Mouse (Mus musculus): ENCODE results near the gene Fcer1g. TPM values are rescaled to one million over a fixed set of nuclear protein-coding genes. Genes with fewer than 3 reads are reported as not detected.
A peak's percentile ranks its signal among the peaks of the same experiment; 100 is the strongest.

The Fcer1g gene
- total and polyA plus RNA-seq, 2 experiments from 2014 or later: 24.6 to 60.5 TPM

DNA sequence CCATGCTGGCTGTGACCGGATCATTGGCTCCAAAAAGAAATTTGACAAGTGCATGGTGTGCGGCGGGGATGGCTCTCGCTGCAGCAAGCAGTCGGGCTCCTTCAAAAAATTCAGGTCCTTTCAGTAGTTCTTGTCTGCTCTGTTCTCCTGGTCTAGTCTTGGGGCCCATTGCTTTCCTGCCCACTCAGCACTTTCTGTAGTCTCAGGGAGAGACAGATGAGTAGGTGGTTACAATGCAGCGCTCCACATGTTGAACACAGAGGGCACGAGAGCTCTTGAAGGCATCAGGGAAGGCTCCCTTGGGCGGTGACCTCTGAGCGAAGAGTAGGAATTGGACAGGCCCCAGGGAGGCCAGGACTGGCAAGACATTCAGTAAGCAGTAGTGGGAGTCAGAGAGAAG, 23.6 kb upstream of the Fcer1g start:
- no peak overlapping the region for H3K4me2 ChIP-seq (ENCODE audit: low read depth, low read length)
- no peaks in the 10 kb centered on the region for H3K27me3 ChIP-seq (ENCODE audit: control insufficient read depth, insufficient read depth, low read length)
- H3K4me3 ChIP-seq (ENCODE audit: low read depth, low read length): no peak overlapping the region
- peaks cover 5% of the 10 kb centered on the region for H3K36me3 ChIP-seq (replicated peaks; ENCODE audit: control insufficient read depth, insufficient read depth, low read length)
- TF ChIP-seq EP300 (IDR thresholded peaks at IDR 0.05; ENCODE audit: low read depth): no peak
- TF ChIP-seq CTCF (IDR thresholded peaks at IDR 0.05; ENCODE audit: low read depth): no peak
- no peak for ATAC-seq (ENCODE audit: insufficient read depth, low read depth)
- peaks cover 9% of the 10 kb centered on the region for H3K4me1 ChIP-seq (ENCODE audit: control insufficient read depth, insufficient read depth)
- WGBS: 79% methylated on average over 9 of the region's 9 CpGs
- H3K9ac ChIP-seq (replicated peaks; ENCODE audit: low read depth, low read length): no peak overlapping the region
- H3K9me3 ChIP-seq (replicated peaks; ENCODE audit: control insufficient read depth, low read length): no peaks in the 10 kb centered on the region
- DNase-seq (ENCODE audit: low spot score): no peak
- no peak overlapping the region for H3K27ac ChIP-seq (ENCODE audit: low read depth)

DNA sequence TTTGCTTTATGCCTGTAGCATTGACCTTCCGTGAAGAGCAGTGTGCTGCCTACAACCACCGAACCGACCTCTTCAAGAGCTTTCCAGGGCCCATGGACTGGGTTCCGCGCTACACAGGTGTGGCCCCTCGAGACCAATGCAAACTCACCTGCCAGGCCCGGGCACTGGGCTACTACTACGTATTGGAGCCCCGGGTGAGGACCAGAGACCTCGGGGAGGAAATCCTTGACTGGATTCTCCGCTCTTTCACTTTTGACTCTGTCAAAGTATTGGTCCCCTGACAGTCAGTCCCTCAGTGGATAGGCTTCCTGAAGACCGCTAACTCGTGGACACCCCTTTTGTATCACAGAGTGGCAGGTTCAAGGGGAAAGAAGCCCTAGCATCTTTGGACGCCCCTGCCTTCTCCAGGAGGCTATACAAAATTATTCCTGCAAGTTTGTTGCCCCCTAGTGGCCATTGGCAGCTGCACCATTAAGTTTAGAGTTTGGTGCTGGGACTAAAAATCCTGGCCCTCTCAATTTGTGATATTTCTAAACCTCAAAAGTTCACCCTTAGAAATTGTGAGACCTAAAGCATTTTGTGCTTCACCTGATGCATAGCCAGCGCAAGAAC, 22.9 kb upstream of the Fcer1g start:
- Histone ChIP-seq H3K9ac (replicated peaks; ENCODE audit: low read depth, low read length) (no peak overlapping the region), H3K9me3 (replicated peaks; ENCODE audit: control insufficient read depth, low read length) (no peaks in the 10 kb centered on the region), H3K36me3 (replicated peaks; ENCODE audit: control insufficient read depth, insufficient read depth, low read length) (peaks cover 5% of the 10 kb centered on the region), H3K4me3 (ENCODE audit: low read depth, low read length) (no peak overlapping the region), H3K4me2 (ENCODE audit: low read depth, low read length) (no peak overlapping the region), H3K4me1 (ENCODE audit: control insufficient read depth, insufficient read depth) (peaks cover 3% of the 10 kb centered on the region), H3K27ac (ENCODE audit: low read depth) (no peak overlapping the region; the same call in 1 of the 2 replicates), H3K27me3 (ENCODE audit: control insufficient read depth, insufficient read depth, low read length) (no peaks in the 10 kb centered on the region)
- no peak for TF ChIP-seq EP300 (IDR thresholded peaks at IDR 0.05; ENCODE audit: low read depth)
- TF ChIP-seq CTCF (IDR thresholded peaks at IDR 0.05; ENCODE audit: low read depth): peak; percentile 81
- peak; percentile 66 for DNase-seq (ENCODE audit: low spot score)
- 54% methylated on average over 15 of the region's 15 CpGs for WGBS
- ATAC-seq (ENCODE audit: insufficient read depth, low read depth): peak; percentile 16; the same call in 1 of the 2 replicates

DNA sequence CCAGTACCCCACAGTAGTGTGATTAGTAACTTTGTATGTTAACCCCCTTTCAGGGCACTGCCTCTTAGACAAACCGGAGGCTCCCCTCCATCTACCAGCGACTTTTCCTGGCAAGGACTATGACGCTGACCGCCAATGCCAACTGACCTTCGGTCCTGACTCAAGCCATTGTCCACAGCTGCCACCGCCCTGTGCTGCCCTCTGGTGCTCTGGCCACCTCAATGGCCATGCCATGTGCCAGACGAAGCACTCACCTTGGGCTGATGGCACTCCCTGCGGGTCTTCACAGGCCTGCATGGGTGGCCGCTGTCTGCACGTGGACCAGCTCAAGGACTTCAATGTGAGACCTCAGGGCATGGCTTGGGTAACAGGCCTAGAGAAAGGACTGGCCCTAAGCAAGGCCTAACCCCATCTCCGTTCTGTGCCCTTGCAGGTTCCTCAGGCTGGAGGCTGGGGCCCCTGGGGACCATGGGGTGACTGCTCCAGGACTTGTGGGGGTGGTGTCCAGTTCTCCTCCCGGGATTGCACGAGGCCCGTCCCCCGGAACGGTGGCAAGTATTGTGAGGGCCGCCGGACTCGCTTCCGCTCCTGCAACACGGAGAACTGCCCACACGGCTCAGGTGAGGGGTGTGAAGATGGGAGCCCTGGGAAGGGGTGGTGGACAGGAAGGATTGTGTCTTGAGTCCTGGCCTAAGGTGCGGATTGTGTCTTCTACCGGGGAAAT, 22.1 kb upstream of the Fcer1g start:
- Histone ChIP-seq H3K4me1 (ENCODE audit: control insufficient read depth, insufficient read depth) (no peaks in the 10 kb centered on the region; the same call in 1 of the 2 replicates), H3K27ac (ENCODE audit: low read depth) (no peak overlapping the region), H3K9me3 (replicated peaks; ENCODE audit: control insufficient read depth, low read length) (no peaks in the 10 kb centered on the region), H3K27me3 (ENCODE audit: control insufficient read depth, insufficient read depth, low read length) (no peaks in the 10 kb centered on the region), H3K36me3 (replicated peaks; ENCODE audit: control insufficient read depth, insufficient read depth, low read length) (peaks cover 5% of the 10 kb centered on the region), H3K4me2 (ENCODE audit: low read depth, low read length) (no peak overlapping the region), H3K9ac (replicated peaks; ENCODE audit: low read depth, low read length) (no peak overlapping the region), H3K4me3 (ENCODE audit: low read depth, low read length) (no peak overlapping the region)
- ATAC-seq (ENCODE audit: insufficient read depth, low read depth) (no peak), DNase-seq (ENCODE audit: low spot score) (no peak)
- 86% methylated on average over 24 of the region's 24 CpGs for WGBS
- TF ChIP-seq CTCF (IDR thresholded peaks at IDR 0.05; ENCODE audit: low read depth): no peak
- TF ChIP-seq EP300 (IDR thresholded peaks at IDR 0.05; ENCODE audit: low read depth): no peak

DNA sequence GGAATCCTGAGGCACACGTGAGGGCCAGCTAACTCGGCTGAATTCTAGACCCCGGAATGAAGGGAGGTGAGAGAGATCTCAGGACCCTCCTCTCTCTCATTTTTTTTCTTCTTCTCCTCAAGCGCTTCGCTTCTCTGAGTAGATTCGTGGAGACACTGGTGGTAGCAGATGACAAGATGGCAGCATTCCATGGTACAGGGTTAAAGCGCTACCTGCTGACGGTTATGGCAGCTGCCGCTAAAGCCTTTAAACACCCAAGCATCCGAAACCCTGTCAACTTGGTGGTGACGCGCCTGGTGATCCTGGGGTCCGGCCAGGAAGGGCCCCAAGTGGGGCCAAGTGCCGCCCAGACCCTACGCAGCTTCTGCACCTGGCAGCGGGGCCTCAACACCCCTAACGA, 18.2 kb upstream of the Fcer1g start:
- 55% methylated on average over 17 of the region's 17 CpGs for WGBS
- Histone ChIP-seq H3K9ac (replicated peaks; ENCODE audit: low read depth, low read length) (peak overlapping the region; percentile 53; the same call in 1 of the 2 replicates), H3K4me1 (ENCODE audit: control insufficient read depth, insufficient read depth) (peaks cover 11% of the 10 kb centered on the region), H3K9me3 (replicated peaks; ENCODE audit: control insufficient read depth, low read length) (no peaks in the 10 kb centered on the region), H3K4me2 (ENCODE audit: low read depth, low read length) (peak overlapping the region; percentile 65), H3K4me3 (ENCODE audit: low read depth, low read length) (peak overlapping the region; percentile 50; the same call in 1 of the 2 replicates), H3K27me3 (ENCODE audit: control insufficient read depth, insufficient read depth, low read length) (no peaks in the 10 kb centered on the region), H3K36me3 (replicated peaks; ENCODE audit: control insufficient read depth, insufficient read depth, low read length) (peaks cover 5% of the 10 kb centered on the region), H3K27ac (ENCODE audit: low read depth) (peak overlapping the region; percentile 93)
- no peak for DNase-seq (ENCODE audit: low spot score)
- no peak for ATAC-seq (ENCODE audit: insufficient read depth, low read depth)
- TF ChIP-seq CTCF (IDR thresholded peaks at IDR 0.05; ENCODE audit: low read depth) (no peak), EP300 (IDR thresholded peaks at IDR 0.05; ENCODE audit: low read depth) (no peak)

DNA sequence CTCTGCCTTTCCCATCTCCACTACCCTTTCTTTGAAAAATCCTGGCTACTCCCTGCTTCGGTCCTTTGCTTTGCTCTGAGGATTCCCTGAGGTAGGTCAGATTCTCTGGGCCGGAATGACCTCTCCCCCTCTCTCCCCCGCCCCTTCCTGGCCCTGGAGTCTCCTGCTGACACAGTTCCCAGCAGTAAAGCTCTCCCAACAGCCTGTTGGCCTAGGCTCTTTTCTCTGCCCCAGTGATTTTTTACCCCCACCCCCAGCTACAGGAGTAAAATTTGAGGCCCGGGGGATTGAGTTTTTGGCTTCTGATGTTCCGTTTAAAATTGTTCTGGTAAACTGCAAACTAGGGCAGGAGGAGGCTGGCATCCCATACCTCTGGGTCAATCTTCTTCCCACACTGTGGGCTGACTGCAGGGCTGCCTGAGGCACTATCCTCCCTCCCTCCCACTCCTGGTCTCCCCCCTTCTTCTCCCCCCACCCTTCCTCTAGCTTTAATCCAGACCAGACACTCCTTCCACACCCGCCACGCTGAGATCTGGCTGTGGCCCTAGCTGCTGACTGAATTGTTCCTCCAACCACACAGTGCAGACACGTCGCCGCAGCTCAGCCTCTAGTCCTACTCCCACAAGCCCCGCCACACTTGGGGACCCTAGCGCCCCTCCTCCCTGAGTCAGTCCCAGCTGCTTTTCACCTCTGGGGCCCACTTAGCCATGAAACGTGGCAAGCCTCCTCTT, 17.6 kb upstream of the Fcer1g start:
- Histone ChIP-seq H3K4me1 (ENCODE audit: control insufficient read depth, insufficient read depth) (peaks cover 12% of the 10 kb centered on the region), H3K27ac (ENCODE audit: low read depth) (peak overlapping the region; percentile 93), H3K36me3 (replicated peaks; ENCODE audit: control insufficient read depth, insufficient read depth, low read length) (peaks cover 5% of the 10 kb centered on the region; the same call in 1 of the 2 replicates), H3K27me3 (ENCODE audit: control insufficient read depth, insufficient read depth, low read length) (no peaks in the 10 kb centered on the region), H3K4me2 (ENCODE audit: low read depth, low read length) (peak overlapping the region; percentile 65), H3K9ac (replicated peaks; ENCODE audit: low read depth, low read length) (peak overlapping the region; percentile 53), H3K4me3 (ENCODE audit: low read depth, low read length) (peak overlapping the region; percentile 50), H3K9me3 (replicated peaks; ENCODE audit: control insufficient read depth, low read length) (no peaks in the 10 kb centered on the region)
- ATAC-seq (ENCODE audit: insufficient read depth, low read depth): no peak
- DNase-seq (ENCODE audit: low spot score): no peak
- TF ChIP-seq EP300 (IDR thresholded peaks at IDR 0.05; ENCODE audit: low read depth): no peak
- TF ChIP-seq CTCF (IDR thresholded peaks at IDR 0.05; ENCODE audit: low read depth): no peak
- WGBS: 26% methylated on average over 13 of the region's 13 CpGs
